Mouse (Mus musculus): ENCODE results near the gene Apoc1. TPM values are rescaled to one million over a fixed set of nuclear protein-coding genes. Genes with fewer than 3 reads are reported as not detected.

The Apoc1 gene
- polyA plus RNA-seq, 1 experiment = 90.2 TPM

Other genes with a start within 250 kb of the Apoc1 start
- gene Mark4, start 233.8 kb downstream of the Apoc1 start, polyA plus RNA-seq (2012; rRNA removed) = 12.1 and 12.3 TPM in 2 replicates
- 5.1 and 5.3 TPM in 2 replicates for gene Exoc3l2, start 229.3 kb downstream of the Apoc1 start, polyA plus RNA-seq (2012; rRNA removed)
- 10.9 TPM in 2 replicates for gene Bloc1s3, start 184.3 kb downstream of the Apoc1 start, polyA plus RNA-seq (2012; rRNA removed)
- 114 and 128 TPM in 2 replicates for gene Trappc6a, start 184.3 kb downstream of the Apoc1 start, polyA plus RNA-seq (2012; rRNA removed)
- gene Nkpd1, start 174.8 kb downstream of the Apoc1 start, polyA plus RNA-seq (2012; rRNA removed) = 0.35 and 0.56 TPM in 2 replicates
- gene Ppp1r37, start 129.6 kb downstream of the Apoc1 start, polyA plus RNA-seq (2012; rRNA removed) = 104 and 109 TPM in 2 replicates
- gene Zfp296, start 115.4 kb downstream of the Apoc1 start, polyA plus RNA-seq (2012; rRNA removed) = 2.0 and 2.7 TPM in 2 replicates
- 70.7 and 100 TPM in 2 replicates for gene Gemin7, start 115.1 kb downstream of the Apoc1 start, polyA plus RNA-seq (2012; rRNA removed)
- gene Clasrp, start 88.2 kb downstream of the Apoc1 start, polyA plus RNA-seq (2012; rRNA removed) = 56.3 and 60.1 TPM in 2 replicates
- 21.9 and 23.9 TPM in 2 replicates for gene Relb, start 63.2 kb downstream of the Apoc1 start, polyA plus RNA-seq (2012; rRNA removed)
- 152 and 174 TPM in 2 replicates for gene Clptm1, start 27.6 kb downstream of the Apoc1 start, polyA plus RNA-seq (2012; rRNA removed)
- 2.1 and 4.1 TPM in 2 replicates for gene Apoc2, start 14.7 kb downstream of the Apoc1 start, polyA plus RNA-seq (2012; rRNA removed)
- gene Gm44805, start 11.2 kb downstream of the Apoc1 start, polyA plus RNA-seq (2012; rRNA removed) = not detected in 2 replicates
- gene Apoc4, start 11.2 kb downstream of the Apoc1 start, polyA plus RNA-seq (2012; rRNA removed) = 8.7 and 13.2 TPM in 2 replicates
- gene Apoe, start 6.5 kb upstream of the Apoc1 start, polyA plus RNA-seq (2012; rRNA removed) = 3,227 and 3,747 TPM in 2 replicates
- gene Tomm40, start 22.8 kb upstream of the Apoc1 start, polyA plus RNA-seq (2012; rRNA removed) = 71.5 and 78.9 TPM in 2 replicates
- gene Nectin2, start 57.8 kb upstream of the Apoc1 start, polyA plus RNA-seq (2012; rRNA removed) = 47.6 and 48.5 TPM in 2 replicates
- gene Bcam, start 78.4 kb upstream of the Apoc1 start, polyA plus RNA-seq (2012; rRNA removed) = 133 and 134 TPM in 2 replicates
- gene Cblc, start 104.1 kb upstream of the Apoc1 start, polyA plus RNA-seq (2012; rRNA removed) = 21.4 and 22.9 TPM in 2 replicates
- gene Bcl3, start 130.1 kb upstream of the Apoc1 start, polyA plus RNA-seq (2012; rRNA removed) = 10.5 and 11.8 TPM in 2 replicates
- 0.11 TPM in 1 of 2 replicates, not detected in the other for gene Gm19345, start 159.3 kb upstream of the Apoc1 start, polyA plus RNA-seq (2012; rRNA removed)
- gene Ceacam16, start 168.6 kb upstream of the Apoc1 start, polyA plus RNA-seq (2012; rRNA removed) = 0.22 and 0.57 TPM in 2 replicates
- gene Ceacam19, start 195.3 kb upstream of the Apoc1 start, polyA plus RNA-seq (2012; rRNA removed) = 0.16 and 1.8 TPM in 2 replicates
- 17.0 and 21.0 TPM in 2 replicates for gene Pvr, start 228.5 kb upstream of the Apoc1 start, polyA plus RNA-seq (2012; rRNA removed)

All from gonadal fat pad, adult 2 months (tissue).